Mouse (Mus musculus) brain, embryonic 14.5 days (tissue): ENCODE measurements around the gene Cep70.

Experiments used
- CTCF ChIP-seq: fragments of 200-500 bp; IDR thresholded peaks from 2 replicates; pipeline ENCODE4 v1.5.1; 2012; ENCODE audit warnings: inconsistent platforms, mild to moderate bottlenecking, moderate library complexity, borderline replicate concordance; ENCODE audit not compliant: insufficient read depth, insufficient read length; ENCODE audit errors: extremely low read depth
- POLR2A ChIP-seq: fragments of 200-500 bp; IDR thresholded peaks from 2 replicates; pipeline ENCODE4 v1.6.1; 2012; ENCODE audit warnings: mild to moderate bottlenecking, inconsistent platforms, borderline replicate concordance; ENCODE audit not compliant: poor library complexity, insufficient read depth, insufficient read length, severe bottlenecking; ENCODE audit errors: extremely low read depth

GRCm38 (mm10) chr9:99221636-99222035, 21.5 kb upstream of the Cep70 start:
- TF ChIP-seq CTCF (no peak), POLR2A (no peak)
